Mouse (Mus musculus): ENCODE results near the gene Kcnb1. TPM values are rescaled to one million over a fixed set of nuclear protein-coding genes. Genes with fewer than 3 reads are reported as not detected.

Kcnb1 gene
- polyA plus RNA-seq, 1 experiment from 2014 or later: 0.24 TPM

Other genes with a start within 250 kb of the Kcnb1 start
- 69.6 and 71.8 TPM in 2 replicates for gene Stau1, start 193.9 kb downstream of the Kcnb1 start, polyA plus RNA-seq (2016; fragmentation: Nextera tagmentation; extraction: Ambion mirVana)
- gene Ddx27, start 175.0 kb downstream of the Kcnb1 start, polyA plus RNA-seq (2016; fragmentation: Nextera tagmentation; extraction: Ambion mirVana): 33.7 and 35.8 TPM in 2 replicates
- gene Znfx1, start 127.1 kb downstream of the Kcnb1 start, polyA plus RNA-seq (2016; fragmentation: Nextera tagmentation; extraction: Ambion mirVana): 9.8 and 10.4 TPM in 2 replicates
- 22.5 and 22.9 TPM in 2 replicates for gene Ptgis, start 50.4 kb upstream of the Kcnb1 start, polyA plus RNA-seq (2016; fragmentation: Nextera tagmentation; extraction: Ambion mirVana)
- gene B4galt5, start 159.0 kb upstream of the Kcnb1 start, polyA plus RNA-seq (2016; fragmentation: Nextera tagmentation; extraction: Ambion mirVana): 14.9 and 21.1 TPM in 2 replicates
- gene Slc9a8, start 231.6 kb upstream of the Kcnb1 start, polyA plus RNA-seq (2016; fragmentation: Nextera tagmentation; extraction: Ambion mirVana): 22.6 and 25.6 TPM in 2 replicates